Mouse (Mus musculus) testis, adult 2 months (tissue): Measurements from ENCODE around the gene St6galnac3. TPM values are rescaled to one million over a fixed set of nuclear protein-coding genes. Genes with fewer than 3 reads are reported as not detected.

ENCODE experiments used
- H3K27ac ChIP-seq: fragments of 200-500 bp; 2 replicates; pipeline ENCODE4 v1.5.1; 2012; ENCODE audit warnings: low read depth, low read length; ENCODE audit not compliant: control insufficient read depth, insufficient read depth
- H3K27me3 ChIP-seq: fragments of 200-500 bp; 2 replicates; pipeline ENCODE4 v1.6.1; 2012; ENCODE audit warnings: mild to moderate bottlenecking, low read length, moderate library complexity; ENCODE audit not compliant: control insufficient read depth, insufficient read depth
- H3K36me3 ChIP-seq: fragments of 200-500 bp; 2 replicates; pipeline ENCODE4 v1.6.1; 2012; ENCODE audit warnings: mild to moderate bottlenecking, low read length; ENCODE audit not compliant: control insufficient read depth, insufficient read depth
- H3K4me1 ChIP-seq: fragments of 200-500 bp; 2 replicates; pipeline ENCODE4 v1.6.1; 2012; ENCODE audit warnings: low read length; ENCODE audit not compliant: control insufficient read depth, insufficient read depth
- H3K4me3 ChIP-seq: fragments of 200-500 bp; 2 replicates; pipeline ENCODE4 v1.5.1; 2012; ENCODE audit warnings: low read depth, mild to moderate bottlenecking, low read length, moderate library complexity, mixed read lengths; ENCODE audit not compliant: control insufficient read depth
- CTCF ChIP-seq: fragments of 200-500 bp; IDR thresholded peaks from 2 replicates; pipeline ENCODE4 v1.5.1; 2012; ENCODE audit warnings: low read depth, mild to moderate bottlenecking, inconsistent platforms, low read length, moderate library complexity; ENCODE audit not compliant: control insufficient read depth, insufficient read depth, insufficient replicate concordance
- POLR2A ChIP-seq: fragments of 200-500 bp; IDR thresholded peaks from 2 replicates; pipeline ENCODE4 v1.6.1; 2012; ENCODE audit warnings: low read depth, mild to moderate bottlenecking, inconsistent platforms, low read length, moderate library complexity; ENCODE audit not compliant: control insufficient read depth
- polyA plus RNA-seq: library from polyadenylated mRNA; depleted of rRNA; stranded (reverse); fragments of >200 nt; gene quantifications from 2 replicates; pipeline ENCODE4 v1.2.3, GENCODE M21; 2012

St6galnac3 gene
- polyA plus RNA-seq, 1 experiment: 2.2 TPM

DNA sequence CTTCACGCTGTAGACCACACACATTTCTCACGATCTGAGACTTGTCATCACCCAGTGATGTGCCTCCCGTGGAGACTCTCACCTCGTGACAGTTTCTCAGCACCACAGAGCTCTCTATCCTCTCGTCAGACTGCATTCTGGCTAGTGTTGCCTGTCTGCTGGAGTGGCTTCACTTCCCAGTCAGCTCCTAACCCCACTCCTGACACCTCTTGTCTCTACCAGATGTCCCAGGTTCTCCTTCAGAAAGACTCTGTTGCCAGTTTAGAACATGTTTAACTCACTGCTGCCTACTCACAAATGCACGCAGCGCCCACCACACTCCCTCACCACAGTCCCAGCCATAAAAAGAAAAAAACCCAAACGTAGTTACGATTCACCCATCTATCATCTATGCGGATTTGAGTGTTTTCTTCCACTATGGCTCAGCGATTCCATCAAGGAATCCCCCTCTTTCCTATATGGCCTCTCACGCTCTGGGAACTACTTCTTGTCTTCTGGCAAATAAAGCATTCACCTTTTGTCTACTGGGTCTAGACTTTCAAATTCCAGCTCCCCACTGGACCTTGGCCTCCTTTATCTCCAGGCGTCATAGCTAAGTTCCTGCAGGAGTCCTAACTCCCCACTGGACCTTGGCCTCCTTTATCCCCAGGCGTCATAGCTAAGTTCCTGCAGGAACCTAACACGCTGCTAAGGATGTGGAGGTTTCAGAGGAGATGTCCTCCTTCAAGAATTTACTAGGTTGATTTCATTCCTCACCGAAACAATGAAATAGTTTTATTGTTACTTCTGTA, 371.5 kb downstream of the St6galnac3 start:
- Histone ChIP-seq H3K4me3 (no peak overlapping the region), H3K27ac (no peak overlapping the region), H3K4me1 (peaks cover 7% of the 10 kb centered on the region), H3K36me3 (no peaks in the 10 kb centered on the region), H3K27me3 (no peaks in the 10 kb centered on the region)
- no peak for TF ChIP-seq CTCF
- TF ChIP-seq POLR2A: no peak

GRCm38 (mm10) chr3:153349981-153350380, 375.0 kb downstream of the St6galnac3 start:
- Histone ChIP-seq H3K27me3 (no peaks in the 10 kb centered on the region), H3K36me3 (no peaks in the 10 kb centered on the region), H3K4me1 (peaks cover 7% of the 10 kb centered on the region), H3K27ac (no peak overlapping the region), H3K4me3 (no peak overlapping the region)
- TF ChIP-seq POLR2A (no peak), CTCF (no peak)

DNA sequence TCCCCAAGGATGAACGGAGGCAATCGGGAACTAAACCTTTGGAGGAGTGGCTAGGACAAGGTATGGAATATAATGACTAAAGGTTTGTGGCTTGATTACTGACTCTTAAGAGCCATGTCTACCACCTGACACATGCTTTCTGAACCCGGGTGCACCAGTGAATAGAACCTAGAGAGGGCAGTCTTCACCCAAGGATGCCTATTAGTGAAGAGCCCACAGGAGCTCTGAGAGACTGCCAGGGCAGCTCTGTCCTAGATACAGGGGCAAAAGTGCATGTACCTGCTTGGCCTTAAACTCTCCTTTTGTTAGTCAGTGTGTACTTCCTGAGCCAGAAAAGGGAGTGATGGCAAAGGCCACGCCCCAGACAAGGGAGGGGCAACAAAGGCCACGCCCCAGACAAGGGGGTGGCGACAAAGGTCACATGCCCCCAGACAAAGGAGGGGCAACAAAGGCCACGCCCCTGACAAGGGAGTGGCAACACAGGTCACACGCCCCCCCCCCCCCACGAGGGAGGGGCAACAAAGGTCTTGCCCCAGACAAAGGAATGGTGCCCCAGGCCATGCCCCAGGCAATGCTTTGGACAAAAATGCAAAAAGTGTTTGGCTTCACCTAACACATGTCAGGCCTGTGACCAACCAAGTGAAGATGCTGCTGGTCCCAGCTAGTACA, 376.0 kb downstream of the St6galnac3 start:
- Histone ChIP-seq H3K27me3 (no peaks in the 10 kb centered on the region), H3K4me1 (peaks cover 7% of the 10 kb centered on the region), H3K4me3 (no peak overlapping the region), H3K36me3 (no peaks in the 10 kb centered on the region), H3K27ac (no peak overlapping the region)
- TF ChIP-seq CTCF (no peak), POLR2A (no peak)

DNA sequence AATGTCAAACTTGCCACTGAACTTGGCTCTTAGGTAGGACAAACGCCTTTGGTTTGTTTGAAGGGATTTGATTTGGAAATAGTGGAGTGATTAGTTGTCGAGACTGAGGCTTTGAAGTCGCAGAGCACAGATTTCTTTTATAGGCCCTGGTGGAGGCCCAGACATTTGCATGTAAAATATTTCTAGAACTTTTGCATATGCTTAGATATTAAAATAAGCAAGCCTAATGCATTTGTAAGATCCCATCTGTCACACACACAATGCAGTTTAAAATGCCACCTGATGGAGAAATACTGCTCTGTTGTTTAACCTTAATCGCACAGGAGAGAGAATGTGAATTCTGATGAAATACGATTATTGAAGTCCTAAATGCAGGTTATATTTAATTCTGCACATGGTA, 380.0 kb downstream of the St6galnac3 start:
- no peak overlapping the region for H3K4me3 ChIP-seq
- TF ChIP-seq CTCF: no peak
- TF ChIP-seq POLR2A: no peak
- H3K4me1 ChIP-seq: peaks cover 7% of the 10 kb centered on the region
- no peaks in the 10 kb centered on the region for H3K27me3 ChIP-seq
- no peak overlapping the region for H3K27ac ChIP-seq
- H3K36me3 ChIP-seq: no peaks in the 10 kb centered on the region

DNA sequence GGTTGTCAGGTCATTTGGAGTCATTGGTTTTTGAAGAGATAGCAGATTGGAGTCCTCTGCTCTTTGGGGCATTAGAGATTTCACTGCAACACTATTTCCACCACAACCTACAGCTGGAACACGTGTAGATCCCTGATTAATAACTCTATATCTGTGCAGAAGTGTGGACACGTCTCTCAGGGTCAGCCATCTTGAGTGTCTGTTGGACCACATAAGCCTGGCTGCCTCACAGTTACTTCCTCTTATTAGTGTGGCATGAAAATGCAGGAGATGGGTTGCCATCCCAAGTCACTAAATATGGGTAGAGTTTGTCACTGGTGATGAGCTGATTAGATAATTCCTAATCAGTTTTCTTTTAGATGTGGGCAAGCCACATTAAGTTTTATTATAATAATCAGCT, 385.0 kb downstream of the St6galnac3 start:
- TF ChIP-seq CTCF: no peak
- no peak for TF ChIP-seq POLR2A
- Histone ChIP-seq H3K27ac (no peak overlapping the region), H3K36me3 (no peaks in the 10 kb centered on the region)

GRCm38 (mm10) chr3:153339091-153339490, 385.9 kb downstream of the St6galnac3 start:
- Histone ChIP-seq H3K36me3 (no peaks in the 10 kb centered on the region), H3K27ac (no peak overlapping the region), H3K4me3 (no peak overlapping the region), H3K27me3 (no peaks in the 10 kb centered on the region), H3K4me1 (no peaks in the 10 kb centered on the region)
- no peak for TF ChIP-seq POLR2A
- TF ChIP-seq CTCF: no peak

More for the DNA sequence above, 385.0 kb downstream of the St6galnac3 start:
- no peaks in the 10 kb centered on the region for H3K4me1 ChIP-seq
- no peaks in the 10 kb centered on the region for H3K27me3 ChIP-seq
- H3K4me3 ChIP-seq: no peak overlapping the region

DNA sequence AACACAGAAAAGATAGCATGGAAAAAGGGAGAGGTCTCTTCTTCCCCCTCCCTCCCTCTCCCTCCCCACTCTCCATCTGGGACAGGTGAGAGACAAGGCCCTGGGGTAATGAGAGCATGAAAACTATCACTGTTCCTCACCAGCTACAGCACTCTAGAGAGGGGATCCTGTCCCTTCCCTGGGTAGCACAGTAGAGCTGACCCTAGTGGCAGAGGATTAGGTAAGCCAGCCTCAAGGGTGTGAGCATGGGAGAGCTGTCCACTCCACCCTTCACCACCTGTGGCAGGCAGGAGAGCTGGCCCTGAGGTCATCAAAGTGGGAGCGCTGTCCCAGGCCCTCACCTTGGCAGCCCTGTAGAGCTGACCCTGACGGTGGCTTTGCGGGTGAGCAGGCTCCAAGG, 387.2 kb downstream of the St6galnac3 start:
- Histone ChIP-seq H3K4me1 (no peaks in the 10 kb centered on the region), H3K36me3 (no peaks in the 10 kb centered on the region), H3K4me3 (no peak overlapping the region), H3K27ac (no peak overlapping the region), H3K27me3 (no peaks in the 10 kb centered on the region)
- no peak for TF ChIP-seq POLR2A
- no peak for TF ChIP-seq CTCF

DNA sequence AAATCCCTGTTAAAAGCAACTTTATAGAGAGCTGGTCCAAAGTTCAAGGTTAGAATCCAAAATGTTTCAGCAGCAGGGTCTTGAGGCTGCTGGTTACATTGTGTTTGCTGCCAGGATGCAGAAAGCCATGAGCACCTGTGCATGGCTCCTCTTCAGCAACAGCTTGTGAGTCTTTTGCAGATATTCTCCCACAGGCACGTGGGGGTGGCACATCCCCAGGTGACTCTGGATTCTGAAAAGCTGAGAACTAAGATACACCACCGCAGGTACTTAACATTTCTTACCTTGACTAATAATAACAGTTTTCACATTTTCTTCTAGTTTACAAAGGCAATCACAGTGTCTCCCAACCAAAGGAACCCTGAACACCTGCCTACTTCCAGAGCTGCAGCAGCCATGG, 387.8 kb downstream of the St6galnac3 start:
- Histone ChIP-seq H3K4me3 (no peak overlapping the region), H3K27me3 (no peaks in the 10 kb centered on the region), H3K27ac (no peak overlapping the region), H3K36me3 (no peaks in the 10 kb centered on the region), H3K4me1 (no peaks in the 10 kb centered on the region)
- TF ChIP-seq CTCF (no peak), POLR2A (no peak)
